Mouse (Mus musculus) thymus, postnatal 14 days (tissue): Measurements from ENCODE around the gene Prc1.
A peak's percentile ranks its signal among the peaks of the same experiment; 100 is the strongest.

Experiments
- DNase-seq: peaks from one replicate; pipeline ENCODE4 v3.0.0; 2021

The Prc1 gene

DNA sequence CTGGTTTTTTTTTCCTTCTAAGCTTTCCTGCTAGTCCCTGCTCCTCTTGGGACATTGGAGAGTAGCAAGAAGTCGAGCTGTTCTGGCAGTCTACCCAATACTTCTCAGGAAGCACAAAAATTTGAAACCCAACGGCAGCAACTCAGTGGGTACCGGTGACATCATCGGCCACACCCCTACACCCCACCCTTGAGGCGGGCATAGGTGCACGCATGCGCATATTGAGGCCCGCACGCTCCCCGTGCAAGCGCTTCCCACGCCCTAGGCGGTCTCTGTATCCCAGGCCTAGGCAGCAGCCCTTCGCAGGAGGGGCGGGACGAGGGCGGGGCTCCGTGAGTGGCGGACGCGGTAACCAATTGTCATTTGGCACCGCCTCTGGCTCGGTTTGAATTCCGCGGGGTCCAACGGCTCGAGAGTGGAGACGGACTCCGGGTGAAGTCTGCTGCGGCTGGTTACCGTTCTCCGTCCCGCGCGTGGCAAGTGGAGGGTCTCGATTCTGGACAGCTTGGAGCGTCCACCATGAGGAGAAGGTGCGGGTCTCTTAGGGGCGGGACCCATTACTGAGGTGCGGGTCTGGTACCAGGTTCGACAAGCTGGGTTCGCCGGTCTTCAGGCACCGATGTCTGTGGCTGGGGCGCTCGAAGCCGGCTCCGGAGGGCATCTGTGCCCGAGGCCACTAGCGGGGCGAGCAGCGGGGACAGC is at the start of gene Prc1:
Gene Prc1 (plus strand): TSS at position 389 of the 702 bp plus-strand sequence.
- DNase-seq = peak; percentile 99

DNA sequence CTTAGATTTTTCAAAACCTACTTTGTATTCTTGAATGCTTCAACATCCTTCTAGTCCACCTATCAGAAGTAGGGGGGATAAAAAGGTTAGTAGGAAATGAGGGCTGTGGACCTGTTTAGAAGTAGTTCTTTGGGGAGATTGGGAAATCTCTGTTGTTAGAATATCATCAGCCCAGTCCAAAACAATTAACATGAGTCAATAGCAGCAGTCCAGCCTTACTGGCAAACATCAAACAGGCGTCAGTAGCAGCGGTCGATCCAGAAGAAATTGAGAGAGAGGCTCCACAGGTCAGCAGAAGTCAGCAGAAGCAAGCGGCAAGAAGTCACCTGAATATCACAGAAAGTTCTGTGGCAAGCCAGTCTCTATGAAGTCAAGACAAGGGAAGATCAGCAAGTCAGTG is 49.4 kb upstream of the Prc1 start:
- no peak for DNase-seq

GRCm38 (mm10) chr7:80246148-80246721 is 48.0 kb upstream of the Prc1 start, which contains the start of gene Ttll13:
Gene Ttll13, plus strand, starts transcription at chr7:80246376.
- DNase-seq = peak; percentile 98

DNA sequence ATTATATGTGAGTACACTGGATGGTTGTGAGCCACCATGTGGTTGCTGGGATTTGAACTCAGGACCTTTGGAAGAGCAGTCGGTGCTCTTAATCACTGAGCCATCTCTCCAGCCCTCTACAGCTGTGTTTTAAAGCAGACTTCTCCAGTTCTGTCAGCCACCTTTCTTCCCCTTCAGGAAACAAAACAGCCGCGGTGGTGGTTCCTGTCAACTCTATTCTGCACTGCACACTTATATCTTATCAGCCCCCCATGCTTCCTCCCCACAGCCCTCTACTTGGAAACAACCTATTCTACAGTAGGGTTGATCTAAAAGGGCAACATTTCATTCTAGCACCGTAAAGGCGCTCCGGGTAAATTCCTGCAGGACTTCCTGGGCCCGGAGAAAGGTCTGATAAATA is 47.4 kb upstream of the Prc1 start:
- peak; percentile 43 for DNase-seq

GRCm38 (mm10) chr7:80252437-80252836 is 41.8 kb upstream of the Prc1 start:
- DNase-seq = no peak

GRCm38 (mm10) chr7:80252886-80253285 is 41.4 kb upstream of the Prc1 start:
- no peak for DNase-seq

DNA sequence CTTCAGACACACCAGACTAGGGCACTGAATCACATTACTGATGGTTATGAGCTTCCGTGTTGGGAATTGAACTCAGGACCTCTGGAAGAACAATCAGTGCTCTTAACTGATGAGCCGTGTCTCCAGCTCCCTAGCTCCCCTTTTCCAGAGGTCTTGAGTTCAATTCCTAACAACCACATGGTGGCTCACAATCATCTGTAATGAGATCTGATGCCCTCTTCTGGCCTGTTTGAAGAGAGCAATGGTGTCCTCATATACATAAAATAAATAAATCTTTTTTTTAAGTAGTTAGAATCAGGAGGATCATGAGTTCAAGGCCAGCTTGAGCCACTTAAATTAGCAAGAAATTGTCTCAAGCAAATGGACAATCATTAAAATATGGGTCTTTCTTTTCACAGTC is 38.3 kb upstream of the Prc1 start:
- DNase-seq = no peak

GRCm38 (mm10) chr7:80257706-80258105 is 36.5 kb upstream of the Prc1 start:
- no peak for DNase-seq

GRCm38 (mm10) chr7:80260625-80261371 is 33.5 kb upstream of the Prc1 start, which contains the start of gene Ngrn:
Gene Ngrn, plus strand, starts transcription at chr7:80261215.
- peak; percentile 86 for DNase-seq

DNA sequence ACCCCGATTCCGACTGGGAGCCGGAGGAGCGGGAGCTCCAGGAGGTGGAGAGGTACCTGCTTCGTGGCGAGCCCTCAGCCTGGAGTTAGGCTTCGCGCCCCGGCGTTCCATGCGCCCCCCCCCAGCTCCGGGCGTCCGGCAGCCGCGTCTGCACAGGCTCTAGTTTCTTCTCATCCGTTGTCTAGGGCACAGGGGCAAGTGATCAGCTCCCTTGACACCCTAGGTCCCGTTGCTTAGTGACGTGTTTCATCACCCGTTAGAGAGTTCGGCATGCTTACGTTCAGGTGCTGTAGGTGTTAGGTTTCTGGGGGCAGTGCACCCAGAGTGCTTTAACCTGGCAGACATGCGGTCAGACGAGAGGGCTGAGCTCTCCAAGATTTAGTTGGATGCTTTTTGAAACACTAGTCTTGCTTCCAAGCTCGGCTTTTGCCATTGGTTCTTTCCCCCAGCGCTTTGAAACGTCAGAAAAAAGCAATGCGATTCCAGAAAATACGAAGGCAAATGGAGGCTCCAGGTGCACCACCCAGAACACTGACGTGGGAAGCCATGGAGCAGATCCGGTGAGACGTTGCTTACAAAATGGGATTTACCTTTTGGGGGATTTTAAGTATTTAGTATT is 32.8 kb upstream of the Prc1 start:
- no peak for DNase-seq

DNA sequence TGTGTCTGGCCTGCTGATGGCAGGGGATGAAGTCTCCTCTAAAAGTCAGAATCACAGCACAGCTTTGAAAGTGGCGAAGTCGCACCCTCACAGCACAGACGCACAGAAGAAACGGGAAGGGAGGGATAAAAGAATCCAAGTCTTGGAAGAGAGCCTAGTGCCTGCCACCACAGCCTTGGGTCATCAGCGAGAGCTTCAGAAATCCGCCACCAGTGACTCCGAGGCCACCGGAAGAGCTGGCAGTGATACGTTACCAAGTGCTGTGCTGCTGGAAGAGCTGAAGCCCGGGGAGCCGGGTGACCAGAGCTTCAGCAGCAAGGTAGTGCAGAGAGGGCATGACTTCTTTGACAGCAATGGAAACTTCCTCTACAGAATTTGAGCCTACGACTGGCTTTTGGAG is 29.6 kb upstream of the Prc1 start:
- DNase-seq = no peak

DNA sequence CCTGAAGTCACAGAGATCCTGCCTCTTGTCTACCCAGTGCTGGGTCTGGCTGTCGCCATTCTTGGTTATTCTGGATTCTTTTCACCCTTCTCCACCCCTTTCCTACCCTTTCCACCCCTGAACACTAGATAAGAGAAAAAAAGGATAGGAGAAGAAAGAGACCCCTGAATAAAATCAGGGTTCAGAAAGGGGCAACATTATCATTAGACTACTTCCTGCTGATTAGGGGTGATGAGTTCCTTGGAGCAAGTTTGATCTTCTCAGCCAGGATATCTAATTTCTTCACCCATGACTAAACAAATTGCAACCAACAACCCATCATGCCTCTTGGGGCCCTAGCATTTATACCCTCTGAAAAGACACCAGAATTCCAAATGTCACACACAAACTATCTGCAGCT is 26.5 kb upstream of the Prc1 start:
- no peak for DNase-seq

- peak; percentile 97 for DNase-seq
Measured at GRCm38 (mm10) chr7:80268897-80269750, 25.1 kb upstream of the Prc1 start, which contains the start of gene Vps33b. Gene Vps33b, plus strand, starts transcription at chr7:80269649.

- DNase-seq = no peak
Measured at GRCm38 (mm10) chr7:80269751-80270255, 24.4 kb upstream of the Prc1 start.

GRCm38 (mm10) chr7:80273456-80273855 is 20.8 kb upstream of the Prc1 start:
- DNase-seq = no peak

- no peak for DNase-seq
Measured at GRCm38 (mm10) chr7:80276374-80276773, 17.9 kb upstream of the Prc1 start.

GRCm38 (mm10) chr7:80280032-80280431 is 14.2 kb upstream of the Prc1 start:
- DNase-seq = no peak

- no peak for DNase-seq
Measured at GRCm38 (mm10) chr7:80280998-80281397, 13.3 kb upstream of the Prc1 start.

DNA sequence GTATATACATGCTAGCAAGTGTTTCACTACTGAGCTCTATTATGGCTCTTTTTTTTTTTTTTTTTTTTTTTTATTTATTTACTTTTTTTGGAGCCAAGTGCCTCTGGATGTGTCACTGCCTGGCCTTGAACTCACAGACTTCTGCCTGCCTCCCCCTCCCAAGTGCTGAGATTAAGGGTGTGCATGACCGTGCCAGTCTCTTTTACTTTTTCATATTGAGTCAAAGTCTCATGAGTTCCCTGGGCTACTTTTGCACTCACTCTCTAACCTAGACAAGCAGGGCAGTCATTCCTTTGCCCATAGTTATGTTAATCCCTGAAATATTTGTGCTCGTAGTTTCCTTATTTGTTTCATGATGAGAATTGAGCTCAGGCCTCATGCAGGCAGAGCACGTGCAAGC is 12.6 kb upstream of the Prc1 start:
- no peak for DNase-seq

GRCm38 (mm10) chr7:80283226-80283918 is 10.9 kb upstream of the Prc1 start:
- no peak for DNase-seq

GRCm38 (mm10) chr7:80284391-80284790 is 9.9 kb upstream of the Prc1 start:
- no peak for DNase-seq

DNA sequence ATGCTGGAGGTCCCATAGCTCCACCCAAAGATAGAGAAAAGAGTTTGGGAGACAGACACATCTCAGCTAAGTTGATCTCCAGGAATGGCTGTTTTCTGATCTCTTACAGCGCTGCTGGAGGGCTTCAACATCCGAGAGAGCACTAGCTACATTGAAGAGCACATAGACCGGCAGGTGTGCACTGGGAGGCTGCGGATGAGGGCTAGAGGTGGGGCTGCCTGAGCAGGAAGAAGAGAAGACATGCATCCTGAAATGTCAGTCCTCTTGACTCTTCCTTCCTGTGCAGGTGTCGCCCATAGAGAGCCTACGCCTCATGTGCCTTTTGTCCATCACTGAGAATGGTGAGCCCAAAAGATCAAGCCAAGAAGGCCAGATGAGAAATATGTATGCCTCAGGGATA is 8.5 kb upstream of the Prc1 start:
- DNase-seq = peak; percentile 72
